Mouse (Mus musculus) heart, adult 2 months (tissue): ENCODE data around the gene Rgn.

ENCODE experiments used
- CTCF ChIP-seq: fragments of 200-600 bp; IDR thresholded peaks from 2 replicates; pipeline ENCODE4 v1.8.1; 2022; ENCODE audit warnings: antibody characterized with exemption, mild to moderate bottlenecking, moderate library complexity
- EP300 ChIP-seq: fragments of 200-500 bp; IDR thresholded peaks from 2 replicates; pipeline ENCODE4 v1.6.1; 2011; ENCODE audit warnings: low read depth, low read length, control low read depth; ENCODE audit not compliant: insufficient read depth
- POLR2A ChIP-seq: fragments of 200-500 bp; IDR thresholded peaks from 2 replicates; pipeline ENCODE4 v1.6.1; 2011; ENCODE audit warnings: mild to moderate bottlenecking, low read depth, low read length, control low read depth; ENCODE audit not compliant: insufficient read depth

DNA sequence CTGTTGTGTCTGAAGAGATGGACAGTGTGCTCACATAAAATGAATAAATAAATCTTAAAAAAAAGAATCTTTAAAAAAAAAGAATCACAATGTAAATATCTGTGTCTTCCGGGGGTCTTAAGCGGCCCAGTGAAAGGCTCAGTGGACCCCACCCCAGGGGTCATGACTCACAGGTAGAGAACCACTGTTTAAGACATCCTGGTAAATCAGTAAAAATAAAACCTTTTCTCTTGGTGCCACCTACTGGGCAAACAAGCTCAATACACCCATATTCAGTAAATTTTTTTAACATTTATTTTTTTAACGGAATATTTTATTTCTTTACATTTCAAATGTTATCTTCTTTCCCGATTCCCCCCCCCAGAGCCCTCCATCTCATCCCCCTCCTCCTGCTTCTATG lies 38.4 kb downstream of the Rgn start:
- TF ChIP-seq POLR2A (no peak), EP300 (no peak), CTCF (peak; percentile 75)
